Mouse (Mus musculus) olfactory bulb, adult 2 months (tissue): ENCODE measurements around the gene Lzts2.

ENCODE experiments used
- CTCF ChIP-seq: fragments of 200-500 bp; IDR thresholded peaks from 2 replicates; pipeline ENCODE4 v1.5.1; 2012; ENCODE audit warnings: low read depth, mild to moderate bottlenecking, low read length, moderate library complexity; ENCODE audit not compliant: insufficient read depth
- POLR2A ChIP-seq: fragments of 200-500 bp; IDR thresholded peaks from 2 replicates; pipeline ENCODE4 v1.6.1; 2012; ENCODE audit warnings: mild to moderate bottlenecking, low read depth, low read length, moderate library complexity; ENCODE audit not compliant: insufficient read depth

DNA sequence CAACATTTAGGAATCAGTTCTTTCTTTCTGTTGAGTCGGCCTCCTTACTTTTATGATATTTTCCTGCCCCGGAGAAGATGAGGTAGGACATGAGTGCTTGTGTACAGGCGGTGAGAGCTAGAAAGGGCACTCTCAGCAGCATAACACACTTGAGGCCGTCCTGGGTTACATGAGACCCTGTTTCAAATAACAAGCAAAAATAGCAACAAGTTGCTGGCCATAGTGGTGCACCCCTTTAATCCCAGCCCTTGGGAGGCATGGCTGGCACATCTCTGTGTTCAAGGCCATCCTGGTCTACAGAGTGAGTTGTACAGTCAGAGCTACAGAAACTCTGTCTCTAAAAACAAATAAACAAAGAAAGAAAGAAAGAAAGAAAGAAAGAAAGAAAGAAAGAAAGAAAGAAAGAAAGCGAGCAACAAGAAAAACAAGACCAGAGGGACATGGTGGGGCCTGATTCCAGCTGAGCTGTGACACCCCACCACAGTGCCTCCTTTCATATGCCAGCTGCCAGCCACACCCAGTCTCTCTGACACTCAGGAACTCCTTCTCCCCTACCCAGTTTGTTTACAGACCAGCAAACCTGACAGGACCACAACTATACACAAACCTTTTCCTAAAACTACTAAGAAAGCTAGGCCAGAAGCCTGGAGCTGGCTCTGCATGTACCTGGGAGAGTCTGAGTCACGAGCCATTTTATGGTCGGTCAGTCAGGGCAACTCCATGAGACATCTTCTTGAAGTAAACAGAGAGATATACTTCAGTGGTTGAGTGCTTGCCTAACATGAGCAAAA lies 42.9 kb downstream of the Lzts2 start:
- TF ChIP-seq CTCF, result no peak
- no peak for TF ChIP-seq POLR2A
